Mouse (Mus musculus) left cerebral cortex, adult 9 months (tissue): ENCODE results near the gene Slit2.
A peak's percentile ranks its signal among the peaks of the same experiment; 100 is the strongest.

ENCODE experiments used
- DNase-seq, 2 experiments: peaks; one replicate each; pipeline ENCODE4 v3.0.0; 2022; ENCODE audit warnings: low spot score in 2 of 2

The Slit2 gene

DNA sequence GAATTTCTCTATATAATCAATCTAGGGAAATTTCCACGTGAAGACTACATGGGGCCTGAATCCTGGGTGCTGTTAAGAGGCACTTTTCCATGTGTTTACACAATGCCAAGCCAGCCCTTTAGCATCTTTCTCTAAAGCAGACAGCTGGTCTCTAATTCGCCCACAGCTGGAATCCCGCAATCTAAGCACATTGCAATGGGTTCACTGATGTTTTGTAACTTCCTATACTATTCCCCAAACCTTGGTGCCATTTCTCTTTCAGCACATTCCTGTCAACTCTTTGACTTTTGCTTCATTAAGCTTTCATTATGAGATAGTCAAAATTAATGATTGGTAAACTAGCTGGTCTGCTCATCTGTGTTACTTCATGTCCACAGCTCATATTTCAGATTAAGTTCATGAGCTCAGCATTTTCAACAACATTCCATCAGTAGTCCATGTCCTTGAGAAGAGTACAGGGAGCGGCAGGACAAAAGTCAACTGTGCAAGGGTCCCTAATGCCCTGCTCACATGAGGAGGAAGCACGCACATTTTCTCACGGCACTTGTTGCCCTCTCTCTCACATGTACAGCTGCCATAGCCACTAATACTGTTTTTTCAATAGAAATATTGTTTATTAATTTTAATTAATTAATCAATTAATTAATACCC is 247.6 kb downstream of the Slit2 start:
- DNase-seq: no peak

DNA sequence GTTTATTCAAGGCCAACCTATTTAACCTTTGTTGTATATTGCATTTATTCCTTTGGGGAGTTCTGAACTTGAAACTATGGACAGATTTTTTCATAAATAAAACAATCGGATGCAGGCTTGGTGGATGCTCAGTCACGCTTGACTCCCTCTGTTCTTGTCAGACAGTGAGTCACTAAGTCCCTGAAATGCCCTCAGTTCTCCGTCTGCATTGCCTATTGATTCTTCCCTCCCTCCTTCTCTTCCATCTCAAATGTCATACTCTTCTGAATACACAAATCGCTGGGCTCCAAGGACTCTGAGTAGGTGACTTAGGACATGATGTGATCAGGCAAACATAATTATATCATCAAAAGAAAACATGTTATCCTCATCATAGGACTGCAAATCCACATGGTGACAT is 251.8 kb downstream of the Slit2 start:
- DNase-seq: no peak

DNA sequence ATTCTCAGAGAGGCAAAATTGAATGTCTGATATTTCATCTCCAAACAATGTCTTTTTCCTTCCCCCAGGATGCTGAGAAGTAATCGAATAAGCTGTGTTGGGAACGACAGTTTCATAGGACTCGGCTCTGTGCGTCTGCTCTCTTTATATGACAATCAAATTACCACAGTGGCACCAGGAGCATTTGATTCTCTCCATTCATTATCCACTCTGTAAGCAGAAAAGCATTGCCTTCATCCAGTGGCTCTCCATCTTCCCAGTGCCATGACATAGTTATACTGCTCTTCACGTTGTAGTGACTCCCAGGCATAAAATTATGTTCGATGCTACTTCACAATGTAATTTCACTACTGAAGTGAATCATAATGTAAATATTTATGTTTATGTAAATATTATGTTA is 252.3 kb downstream of the Slit2 start:
- no peak for DNase-seq

DNA sequence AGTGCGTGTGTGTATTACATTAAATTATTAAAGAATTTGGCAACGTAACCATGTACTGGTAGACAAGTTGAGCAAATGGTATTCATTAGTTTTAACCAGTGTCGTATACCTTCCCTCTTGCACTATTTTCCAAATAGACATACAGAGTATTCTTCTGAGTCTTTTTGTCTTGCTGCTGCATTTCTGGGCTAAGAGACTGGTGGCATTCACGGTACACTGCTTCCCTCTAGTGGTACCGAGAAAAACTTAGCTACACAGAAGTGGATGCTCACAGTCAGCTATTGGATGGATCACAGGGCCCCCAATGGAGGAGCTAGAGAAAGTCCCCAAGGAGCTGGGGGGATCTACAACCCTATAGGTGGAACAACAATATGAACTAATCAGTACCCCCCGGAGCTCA is 257.8 kb downstream of the Slit2 start:
- peak in 1 of 2 experiments; percentile 50 for DNase-seq

DNA sequence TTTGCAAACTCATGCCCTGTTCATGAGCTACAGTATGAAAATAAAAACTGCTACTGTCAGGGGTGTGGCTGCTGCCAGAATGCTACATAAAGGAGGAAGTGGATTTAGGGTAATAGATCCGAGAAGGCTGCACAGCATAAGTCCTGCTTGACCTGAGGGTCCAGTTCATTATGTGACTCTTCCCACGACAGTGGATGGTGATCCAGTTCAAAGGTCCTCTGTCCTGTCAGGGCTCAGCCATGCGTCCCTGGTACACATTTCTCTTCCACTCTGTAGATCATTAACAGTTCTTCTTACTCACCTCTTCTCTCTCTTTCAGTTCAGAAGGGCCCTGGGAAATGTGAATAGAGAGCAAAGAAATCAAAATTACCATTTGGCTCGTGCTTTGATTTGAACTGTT is 265.4 kb downstream of the Slit2 start:
- DNase-seq: no peak

DNA sequence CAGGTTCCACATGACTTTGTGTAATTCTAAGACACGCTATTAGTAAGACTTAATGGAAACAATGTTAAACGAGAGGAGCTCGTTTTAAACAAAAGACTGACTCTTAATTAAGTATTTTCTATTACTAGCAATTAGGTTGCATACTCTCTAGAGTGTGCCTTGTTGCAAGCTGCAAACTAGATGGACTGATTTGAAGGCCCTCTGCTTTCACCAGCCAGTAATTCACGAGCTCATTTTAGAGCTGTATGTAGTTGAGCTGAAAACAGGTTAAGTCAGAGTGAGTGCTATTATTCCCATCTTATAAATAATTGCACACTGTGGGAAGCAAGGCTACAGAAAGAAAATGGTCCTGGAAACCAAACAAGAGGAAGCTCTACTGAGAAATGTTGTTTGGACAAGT is 294.6 kb downstream of the Slit2 start:
- DNase-seq: no peak

DNA sequence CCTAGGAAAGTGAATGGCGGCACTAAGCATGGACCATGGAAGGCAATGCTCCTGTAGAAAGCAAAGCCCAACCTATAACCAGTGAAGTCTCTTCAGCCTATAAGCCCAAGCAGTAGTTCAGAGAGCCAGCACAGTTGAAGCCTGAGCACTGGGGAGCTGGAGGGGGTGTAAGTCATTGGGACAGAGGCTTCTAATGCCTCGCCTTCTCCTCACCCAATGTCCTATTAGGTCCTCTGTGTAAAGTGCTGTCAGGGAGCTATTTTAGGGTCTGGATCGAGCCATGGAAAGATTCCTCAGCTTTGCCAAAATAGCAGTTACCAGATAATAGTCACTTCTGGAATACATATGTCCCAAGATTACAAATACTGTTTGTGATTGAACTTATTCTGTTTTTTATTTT is 318.2 kb downstream of the Slit2 start:
- no peak for DNase-seq

DNA sequence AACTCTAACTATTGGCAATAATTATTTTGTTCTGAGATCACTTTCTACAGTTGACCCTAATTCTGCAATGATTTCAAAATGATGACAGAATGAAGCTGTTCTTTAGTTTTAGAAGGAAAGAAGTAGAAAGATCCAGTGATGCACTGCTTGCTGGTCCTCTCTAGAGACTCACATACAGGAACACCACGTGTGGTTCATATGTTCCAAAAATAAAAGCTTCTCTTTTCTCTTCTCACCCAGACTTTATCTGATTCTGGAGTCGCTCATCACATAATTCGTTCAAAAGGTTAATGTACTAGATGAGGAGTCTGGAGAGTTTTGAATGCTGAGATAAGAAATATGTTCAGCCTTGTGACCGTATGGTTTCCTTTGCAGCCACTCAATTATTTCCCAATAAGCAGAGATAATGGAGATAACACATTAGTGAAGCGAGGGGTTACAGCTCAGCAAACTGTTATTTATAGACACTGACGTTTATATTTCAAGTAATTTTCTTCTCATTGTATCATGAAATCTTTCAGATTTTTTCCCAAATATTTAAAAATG is 332.2 kb downstream of the Slit2 start:
- no peak for DNase-seq

DNA sequence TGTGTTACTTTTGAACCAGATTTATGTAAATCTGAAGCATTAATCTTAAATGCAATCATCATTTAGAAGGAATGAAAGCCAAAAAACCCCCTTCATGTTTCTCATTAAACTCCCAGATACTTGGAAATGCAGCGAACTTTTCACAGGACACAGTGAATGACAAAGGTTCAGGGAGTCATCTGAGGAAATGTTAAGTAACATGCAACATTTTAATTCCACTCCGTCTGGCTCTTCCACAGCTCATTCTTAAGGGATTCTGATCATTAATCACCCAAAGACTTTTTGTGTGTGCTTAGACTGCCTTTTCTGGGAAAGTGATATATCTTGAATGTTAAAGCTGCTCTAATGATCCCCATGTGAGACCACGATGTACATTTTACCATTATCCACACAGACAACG is 337.7 kb downstream of the Slit2 start:
- no peak for DNase-seq

DNA sequence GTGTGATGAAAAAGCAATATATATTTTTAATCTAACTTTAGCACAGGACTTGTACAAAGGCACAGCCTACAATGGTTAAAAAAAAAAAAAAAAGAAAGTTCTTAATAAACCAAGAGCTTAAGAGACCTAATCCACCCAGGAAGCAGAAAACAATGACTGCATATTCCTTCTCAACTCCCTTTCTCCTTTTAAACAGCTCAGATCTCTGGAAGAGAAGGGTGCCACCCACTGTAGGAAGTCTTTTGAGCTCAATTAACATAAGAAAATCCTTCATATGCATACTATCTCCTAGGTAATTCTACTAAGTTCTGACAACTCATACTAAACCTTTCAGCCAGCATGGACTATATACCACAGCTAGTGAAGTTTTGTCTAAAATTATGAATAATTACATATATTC is 343.3 kb downstream of the Slit2 start:
- DNase-seq: no peak

DNA sequence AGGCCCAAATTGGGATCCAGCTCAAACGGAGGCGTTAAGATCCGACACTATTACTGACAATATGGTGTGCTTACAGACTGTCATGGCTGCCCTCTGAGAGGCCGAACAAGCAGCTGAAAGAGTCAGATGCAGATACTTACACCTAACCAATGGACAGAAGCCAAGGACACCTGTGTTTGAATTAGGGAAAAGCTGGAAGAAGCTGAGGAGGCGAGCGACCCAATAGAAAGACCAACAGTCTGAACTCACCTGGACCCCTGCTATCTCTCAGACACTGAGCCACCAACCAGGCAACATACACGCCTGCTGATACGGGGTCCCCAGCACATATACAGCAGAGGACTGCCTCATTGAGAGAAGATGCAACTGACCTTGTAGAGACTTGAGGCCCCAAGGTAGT is 344.7 kb downstream of the Slit2 start, which contains the start of gene 5730480H06Rik:
Gene 5730480H06Rik, plus strand, starts transcription at position 301 of the 400 bp plus-strand sequence.
- no peak for DNase-seq

DNA sequence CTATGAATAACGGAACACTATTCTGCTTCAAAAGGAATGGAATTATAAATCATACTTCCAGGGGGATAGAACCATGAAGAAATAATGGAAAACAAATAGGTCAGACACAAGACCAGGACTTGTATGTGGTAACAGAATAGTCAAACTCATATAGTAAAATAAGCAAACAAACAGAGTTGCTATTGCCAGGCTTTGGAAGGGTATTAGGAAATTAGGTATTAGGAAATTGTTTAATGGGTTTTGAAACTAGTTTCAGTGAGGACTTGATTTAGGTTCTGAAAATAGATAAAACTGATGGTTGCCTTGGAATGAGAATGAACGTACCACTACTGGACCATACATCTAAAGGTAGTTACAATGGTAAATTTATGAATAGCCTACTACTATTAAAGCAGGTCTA is 346.8 kb downstream of the Slit2 start:
- DNase-seq: no peak

DNA sequence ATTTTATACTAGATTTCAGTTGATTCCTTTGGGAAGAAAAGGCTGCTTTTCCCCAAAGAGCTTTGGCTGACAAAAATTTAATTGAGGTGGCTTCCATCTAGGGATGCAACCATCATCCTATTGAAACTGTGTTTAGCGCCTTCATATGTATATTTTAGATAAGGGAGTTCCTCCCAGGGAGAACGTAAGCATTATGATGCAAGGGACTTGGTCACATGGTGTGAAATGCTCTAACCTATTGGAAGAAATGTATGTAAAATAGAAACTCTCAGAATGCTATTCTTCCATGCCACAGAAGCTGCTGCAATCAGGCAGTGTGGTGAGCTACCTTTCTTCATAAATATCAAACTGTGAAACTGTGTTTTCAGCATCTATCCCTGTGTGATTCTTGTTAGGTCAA is 347.9 kb downstream of the Slit2 start:
- DNase-seq: no peak

DNA sequence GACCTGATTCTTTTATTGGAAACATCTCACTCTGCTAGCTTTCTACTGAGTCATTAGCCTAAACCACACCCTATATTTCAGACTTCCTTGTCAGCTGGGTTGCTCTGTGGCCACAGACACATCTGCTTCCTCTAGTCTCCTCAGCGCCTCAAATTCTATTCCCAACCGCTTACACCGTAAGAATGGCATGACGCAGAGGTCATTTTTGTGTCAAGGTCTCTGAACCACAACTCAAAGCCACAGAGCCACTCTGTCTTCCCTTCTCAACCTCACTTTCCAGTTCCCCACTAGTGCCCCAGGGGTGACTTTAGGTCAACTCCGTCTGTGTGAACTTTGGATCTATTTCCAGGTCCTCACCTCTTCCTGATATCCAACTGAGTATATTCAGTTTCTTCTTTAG is 348.5 kb downstream of the Slit2 start:
- DNase-seq: no peak

DNA sequence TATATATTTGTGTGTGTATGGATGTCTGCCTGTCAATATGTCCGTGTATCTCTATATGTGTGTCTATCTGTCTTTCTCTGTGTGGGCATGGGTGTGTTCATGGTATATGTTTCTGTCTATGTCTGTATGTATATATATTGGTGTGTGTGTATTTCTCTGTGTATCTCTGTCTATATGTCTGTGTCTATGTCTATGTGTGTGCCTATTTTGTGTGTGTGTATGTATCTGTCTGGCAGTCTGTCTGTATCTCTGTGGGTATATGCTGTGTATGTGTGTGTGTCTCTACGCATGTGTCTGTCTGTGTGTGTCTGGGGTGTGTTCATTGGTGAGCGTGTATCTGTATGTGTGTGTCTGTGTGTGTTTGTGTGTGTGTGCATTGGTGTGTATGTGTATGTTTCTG is 350.5 kb downstream of the Slit2 start:
- DNase-seq: no peak

DNA sequence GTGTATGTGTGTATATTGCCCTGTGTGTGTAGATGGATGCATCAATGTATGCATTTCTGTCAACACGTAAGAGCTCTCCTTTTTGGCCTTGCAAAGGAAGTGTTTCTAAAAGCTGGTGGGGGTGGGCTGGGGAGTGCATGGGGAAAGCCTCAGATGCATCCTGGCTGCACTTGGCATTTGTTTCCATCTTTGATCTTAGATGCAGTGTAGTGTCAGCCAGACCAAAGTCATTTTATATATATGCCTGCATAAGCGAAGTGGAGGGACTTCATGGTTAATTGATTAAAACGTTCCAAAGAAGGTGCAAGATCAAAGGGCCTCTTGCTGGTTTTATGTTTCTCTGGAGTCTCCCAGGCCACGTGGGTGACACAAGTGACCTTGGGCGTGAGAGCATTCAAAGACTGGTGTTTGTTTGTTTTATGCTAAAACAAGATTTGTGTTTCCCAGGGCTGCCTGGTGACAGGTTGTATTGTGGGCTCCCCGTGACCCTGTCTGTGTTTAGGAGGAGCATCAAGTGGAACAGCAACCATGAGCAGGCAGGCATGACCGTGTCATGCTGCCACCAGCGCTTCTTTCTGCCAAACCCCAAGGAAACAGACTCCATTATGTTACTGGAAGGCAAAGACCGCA is 351.1 kb downstream of the Slit2 start:
- DNase-seq: no peak

DNA sequence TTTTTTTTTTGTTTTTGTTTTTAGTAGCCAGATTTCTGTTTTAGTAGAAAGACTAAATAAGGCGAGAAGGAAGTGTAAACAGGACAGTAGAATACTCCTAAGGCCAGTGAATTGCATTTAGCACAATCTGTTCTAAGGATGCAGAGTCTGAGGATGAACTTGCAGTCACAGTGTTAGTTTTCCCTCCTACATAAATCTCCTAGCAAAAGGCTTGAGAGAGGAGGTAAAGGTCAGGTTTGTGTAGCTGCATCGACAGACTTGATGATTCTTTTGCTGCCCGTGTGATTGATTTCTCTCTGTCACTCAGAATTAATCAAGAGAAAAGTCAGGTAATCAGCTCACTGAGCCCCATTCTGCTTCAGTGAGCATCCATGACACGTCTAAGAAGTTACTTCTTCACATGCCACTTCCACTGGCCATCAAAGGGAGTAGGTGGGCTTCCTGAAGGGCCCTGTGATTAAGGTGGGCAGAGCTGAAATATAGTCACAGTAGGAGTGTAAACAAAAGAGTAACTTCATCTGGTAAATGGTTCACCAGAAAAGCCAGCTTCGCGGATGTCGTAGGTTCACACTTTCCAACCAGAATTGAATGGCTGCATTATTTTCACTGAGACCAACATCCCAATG is 358.0 kb downstream of the Slit2 start:
- no peak for DNase-seq

DNA sequence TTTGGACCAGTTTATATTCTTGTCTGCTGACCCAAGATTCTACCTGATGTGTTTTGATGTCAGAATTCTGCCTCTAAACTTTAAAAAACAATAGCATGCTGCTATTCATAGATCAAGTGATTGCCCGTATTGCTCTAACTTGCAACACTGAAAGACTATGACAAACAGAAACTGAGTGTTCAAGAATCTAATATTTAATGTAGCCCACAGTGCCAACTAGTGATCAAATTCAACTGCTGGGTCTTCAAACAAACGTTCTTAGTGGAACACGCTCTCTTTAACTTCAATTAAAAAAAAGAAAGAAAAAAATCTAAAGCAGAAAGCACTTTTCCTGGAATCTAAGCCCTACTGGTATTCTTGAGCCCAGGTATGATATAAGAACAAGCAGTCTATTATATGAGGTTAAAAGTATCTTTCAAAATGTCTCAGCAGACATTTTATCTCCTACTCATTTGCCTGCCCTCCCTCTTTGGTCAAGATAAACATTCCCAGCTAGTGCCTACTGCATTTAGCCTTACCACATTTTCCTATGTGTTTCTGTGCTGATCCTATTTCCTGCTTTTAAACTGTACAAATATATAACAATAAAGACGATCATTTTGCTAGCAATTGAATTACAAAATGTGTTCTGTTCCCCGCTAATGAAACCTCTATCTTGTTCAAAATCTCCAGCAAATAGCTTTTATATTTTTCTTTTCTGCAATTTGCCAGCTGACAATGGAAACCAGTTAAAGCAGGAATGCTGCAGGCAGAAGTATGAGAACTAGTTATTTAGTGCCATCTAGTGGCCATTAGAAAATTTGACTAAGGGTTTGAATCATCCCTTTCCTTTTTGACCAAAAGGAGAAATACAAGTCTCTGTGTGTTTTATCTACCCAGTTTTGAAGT is 362.4 kb downstream of the Slit2 start:
- DNase-seq: no peak

DNA sequence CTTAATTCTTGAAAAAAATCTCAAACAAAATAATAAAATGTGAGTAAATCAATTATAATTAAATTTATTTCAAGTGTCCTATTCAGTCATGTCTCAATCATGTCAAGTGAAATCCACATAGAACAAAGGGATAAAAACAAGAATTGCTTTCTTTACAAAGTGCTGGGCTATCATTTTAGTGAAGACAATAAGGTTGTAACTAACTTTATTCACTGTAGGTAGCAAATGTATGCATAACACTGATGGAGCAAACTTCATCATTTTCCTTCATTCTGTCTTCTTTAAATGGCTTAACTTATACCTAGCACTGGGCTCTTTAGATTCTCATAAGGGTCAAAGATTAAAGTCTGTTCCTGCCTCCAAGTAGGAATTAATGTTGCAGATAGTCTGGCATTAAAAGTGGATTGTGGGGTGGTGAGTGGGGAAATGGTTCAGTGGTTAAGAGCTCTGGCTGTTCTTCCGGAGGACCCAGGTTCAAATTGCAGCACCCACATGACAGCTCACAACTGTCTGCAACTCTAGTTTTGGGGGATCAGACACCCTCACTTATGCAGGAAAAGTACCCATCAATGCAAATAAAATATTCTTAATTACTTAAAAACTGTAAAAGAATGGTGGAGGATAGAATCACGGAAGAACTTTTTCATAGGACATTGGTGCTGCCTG is 363.2 kb downstream of the Slit2 start:
- DNase-seq: no peak

DNA sequence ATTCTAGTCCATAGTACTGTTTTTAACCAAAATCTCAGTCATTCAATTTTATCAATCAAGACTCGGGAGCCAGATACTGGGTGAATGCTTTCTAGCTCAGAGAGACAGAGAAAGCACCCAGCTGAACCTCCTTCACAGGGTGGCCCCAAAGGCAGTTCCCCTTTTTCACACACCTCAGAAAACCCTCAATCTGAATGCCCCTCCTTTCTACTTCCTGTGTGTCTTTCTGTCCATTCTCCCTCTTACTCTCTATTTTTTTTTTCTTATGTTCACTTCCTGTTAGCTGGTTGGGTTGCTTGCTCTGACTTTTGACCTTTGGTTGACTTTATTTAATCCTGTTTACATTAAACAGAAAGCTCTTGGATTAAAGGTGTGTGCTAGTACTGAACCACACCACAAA is 366.4 kb downstream of the Slit2 start:
- DNase-seq: no peak
